Mouse (Mus musculus) ES-E14 (cell line): ENCODE data around the gene Ppp3r1.

ENCODE experiments used
- MAFK ChIP-seq: IDR thresholded peaks from 2 replicates; pipeline ENCODE4 v1.6.1; 2014; ENCODE audit warnings: mild to moderate bottlenecking, low read depth, low read length, inconsistent platforms; ENCODE audit not compliant: insufficient read depth
- ZC3H11A ChIP-seq: IDR thresholded peaks from 2 replicates; pipeline ENCODE4 v1.6.1; 2012; ENCODE audit warnings: low read depth, mild to moderate bottlenecking, inconsistent platforms, low read length, borderline replicate concordance

GRCm38 (mm10) chr11:17192151-17192844 lies 33.2 kb downstream of the Ppp3r1 start:
- TF ChIP-seq ZC3H11A (no peak), MAFK (no peak)
